Mouse (Mus musculus) T-helper 17 cell (primary cell): ENCODE measurements around the gene Uso1.
"Not testable (repeated sequence)": the region's sequence is repeated elsewhere in the genome, so short reads cannot be mapped to it uniquely, and the experiment has no call there.

Experiments
- in situ Hi-C, 2 experiments: fragments of 300-600 bp; cut with MboI, MseI; formaldehyde crosslinking; loops; 1 replicate in 1 of 2; 2 replicates in 1 of 2; pipeline ENCODE4 v1.15.1; 2025; ENCODE audit warnings: high pct_unique_total_duplicates in 2 of 2

Gene Uso1

DNA sequence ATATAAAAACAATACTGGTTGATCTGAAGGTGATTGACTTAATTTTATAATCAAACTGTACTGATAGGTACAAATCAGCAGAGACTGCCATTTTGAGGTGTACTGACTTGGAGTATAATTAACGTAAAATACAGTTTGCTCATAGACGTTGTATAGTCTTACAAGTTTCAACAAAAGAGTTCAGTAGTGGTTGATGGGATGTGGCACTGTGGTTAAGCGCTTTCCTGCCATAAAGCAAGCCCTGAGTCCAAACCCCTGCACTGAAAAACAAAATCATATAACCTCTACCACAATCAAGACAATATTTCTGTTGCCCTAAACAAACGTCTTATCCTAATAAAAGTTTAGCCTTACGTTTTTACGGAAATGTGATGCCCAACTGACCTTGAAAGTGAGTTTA, 28.2 kb downstream of the Uso1 start:
- in situ Hi-C loops, result no loop called here

DNA sequence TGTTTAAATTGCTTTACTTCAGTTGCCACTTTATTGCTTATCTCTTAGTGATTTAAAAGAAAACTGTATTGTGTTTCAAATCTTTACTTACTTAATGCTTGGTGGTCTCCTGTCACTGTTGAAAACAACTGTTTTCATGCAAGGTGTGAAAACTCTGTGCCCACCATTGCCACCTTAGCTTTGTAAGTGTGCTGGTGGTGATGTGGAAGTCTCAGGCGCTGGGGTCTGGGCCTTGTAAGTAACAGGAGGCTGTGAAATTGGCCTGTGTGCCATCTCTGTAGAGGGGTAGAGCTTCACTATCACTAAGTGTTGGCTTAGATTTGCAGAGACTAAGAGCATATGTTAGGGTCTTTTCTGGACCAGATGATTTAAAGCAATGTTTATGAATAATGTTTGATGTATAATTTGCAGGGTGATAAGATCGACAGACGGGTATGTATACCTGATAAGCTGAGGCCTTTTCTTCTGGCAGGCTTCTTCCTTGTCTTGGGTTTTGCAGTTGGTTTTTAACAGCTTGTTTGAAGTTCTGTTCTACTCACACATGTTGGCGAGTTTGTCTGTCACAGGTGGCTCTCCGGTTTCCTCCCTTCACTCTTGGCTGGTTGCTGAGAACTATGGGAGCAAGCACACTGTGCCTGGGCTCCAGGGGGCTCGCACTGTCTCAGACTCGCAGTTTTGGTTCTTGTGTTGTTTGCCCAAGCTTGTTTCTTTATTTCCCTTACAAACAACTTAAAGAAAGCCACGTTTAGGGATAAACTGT, 45.5 kb downstream of the Uso1 start:
- in situ Hi-C loops, result no loop called here

DNA sequence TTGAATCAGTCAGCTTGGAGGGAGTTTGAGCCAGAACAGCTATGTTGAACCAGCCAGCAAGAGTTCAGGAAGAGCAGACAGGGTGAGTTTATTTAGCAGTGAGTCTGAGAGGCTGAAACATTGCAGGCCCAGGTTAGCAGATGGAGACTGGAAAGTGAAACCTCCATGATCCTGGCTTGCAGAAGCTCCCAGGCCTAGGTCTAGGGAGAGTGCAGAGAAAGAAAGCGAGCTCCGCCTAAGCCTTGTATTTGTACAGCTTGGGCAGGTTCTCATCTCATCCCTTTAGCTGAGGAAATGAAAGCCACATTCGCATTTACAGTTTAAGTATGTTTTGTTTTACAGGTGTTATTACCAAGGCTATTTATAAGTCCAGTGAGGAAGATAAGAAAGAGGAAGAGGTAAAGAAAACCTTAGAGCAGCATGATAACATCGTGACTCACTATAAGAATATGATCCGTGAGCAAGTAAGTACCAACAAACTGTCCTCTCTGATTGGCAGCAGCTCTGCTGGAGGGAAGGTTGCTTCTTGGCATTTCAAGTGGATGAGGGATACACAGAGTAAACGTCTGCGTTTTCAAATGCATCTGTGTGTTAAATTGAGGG, 51.2 kb downstream of the Uso1 start:
- in situ Hi-C loops, result loop anchor here in 1 of 2 experiments (5.0 kb wide), 1 partner anchor 48 kb away; no protein-coding TSS in a partner anchor

GRCm38 (mm10) chr5:92195716-92196115, 58.0 kb downstream of the Uso1 start:
- in situ Hi-C loops, result not testable (repeated sequence)

- in situ Hi-C loops, result no loop called here
Observed at GRCm38 (mm10) chr5:92196895-92197811, 59.4 kb downstream of the Uso1 start.

- in situ Hi-C loops, result no loop called here
Observed at GRCm38 (mm10) chr5:92198266-92198665, 60.5 kb downstream of the Uso1 start.

DNA sequence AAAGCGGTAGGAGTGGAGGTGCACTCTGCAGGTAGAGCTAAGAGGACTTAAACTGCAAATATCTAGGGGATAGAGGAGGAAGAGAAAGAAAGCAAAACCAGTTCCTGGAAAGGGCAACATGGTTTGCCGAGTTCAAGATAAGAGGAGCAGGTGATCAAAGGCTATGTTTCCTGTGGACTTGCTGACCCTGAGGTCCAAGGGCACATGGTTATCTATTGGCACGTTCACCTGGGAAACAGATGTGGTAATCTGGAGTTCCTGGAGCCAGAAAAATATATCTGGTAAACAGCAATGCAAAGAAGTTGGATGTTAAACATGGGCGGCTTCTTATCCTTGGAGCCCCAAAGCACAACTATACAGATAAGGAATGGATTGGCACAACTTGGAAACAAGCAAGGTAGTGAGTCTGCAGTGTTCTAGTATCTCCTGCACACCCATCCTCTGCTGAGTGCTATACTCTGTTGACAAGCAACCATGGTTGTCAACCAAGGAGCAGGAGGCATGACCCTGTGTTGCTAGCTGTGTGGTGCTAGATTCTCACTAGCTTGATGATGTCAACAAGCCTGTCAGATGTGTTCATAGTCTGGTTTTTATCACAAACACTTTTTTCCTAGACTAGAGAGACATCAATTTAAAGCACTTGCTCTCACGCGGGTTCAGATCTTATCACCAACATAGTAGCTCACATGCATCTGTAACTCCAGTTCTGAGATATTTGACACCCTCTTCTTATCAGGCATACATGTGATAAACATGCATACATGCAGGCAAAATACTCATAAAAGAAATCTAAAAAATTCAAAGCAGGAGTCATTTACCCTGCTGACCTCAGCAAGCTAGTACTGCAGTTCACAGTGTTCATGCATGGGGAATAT, 66.7 kb downstream of the Uso1 start:
- in situ Hi-C loops, result no loop called here

- in situ Hi-C loops, result no loop called here
Observed at GRCm38 (mm10) chr5:92205184-92205583, 67.4 kb downstream of the Uso1 start.

DNA sequence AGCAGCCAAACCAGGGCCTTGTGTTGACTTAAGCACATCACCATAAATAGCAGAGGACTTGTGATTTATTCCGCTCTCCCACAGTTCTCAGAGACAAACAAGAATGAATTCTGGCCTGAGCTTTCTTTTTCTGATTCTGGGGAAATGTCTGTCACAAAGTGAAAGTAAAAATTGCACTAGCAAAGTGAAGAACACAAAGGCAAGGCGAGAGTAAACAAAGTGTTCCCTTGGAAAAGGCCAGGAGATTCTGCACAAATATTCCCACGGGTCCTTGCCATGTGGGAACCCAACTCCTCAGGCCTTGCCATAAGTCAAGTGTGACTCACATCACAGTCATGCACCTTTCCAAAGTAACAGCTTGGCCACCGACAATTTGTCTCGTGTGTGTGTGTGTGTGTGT, 68.0 kb downstream of the Uso1 start:
- in situ Hi-C loops, result no loop called here

DNA sequence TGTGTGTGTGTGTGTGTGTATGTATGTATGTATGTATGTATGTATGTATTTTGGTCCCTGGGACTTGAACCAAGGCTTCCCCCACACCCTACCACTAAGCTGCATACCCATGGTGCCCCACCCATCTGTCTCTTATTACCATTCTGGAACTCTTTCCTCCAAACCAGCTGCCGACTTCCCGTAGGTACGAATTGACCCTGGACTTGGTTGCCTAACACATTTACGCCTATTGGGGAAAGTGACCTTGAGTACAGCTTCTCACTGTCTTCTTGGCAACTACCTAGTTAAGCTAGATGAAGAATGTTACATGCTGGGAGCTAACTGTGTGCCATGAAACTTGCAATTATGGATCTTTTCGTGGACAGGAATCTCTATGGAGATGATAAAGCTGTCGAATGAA, 68.4 kb downstream of the Uso1 start:
- in situ Hi-C loops, result no loop called here

GRCm38 (mm10) chr5:92210205-92210604, 72.5 kb downstream of the Uso1 start:
- in situ Hi-C loops, result no loop called here

DNA sequence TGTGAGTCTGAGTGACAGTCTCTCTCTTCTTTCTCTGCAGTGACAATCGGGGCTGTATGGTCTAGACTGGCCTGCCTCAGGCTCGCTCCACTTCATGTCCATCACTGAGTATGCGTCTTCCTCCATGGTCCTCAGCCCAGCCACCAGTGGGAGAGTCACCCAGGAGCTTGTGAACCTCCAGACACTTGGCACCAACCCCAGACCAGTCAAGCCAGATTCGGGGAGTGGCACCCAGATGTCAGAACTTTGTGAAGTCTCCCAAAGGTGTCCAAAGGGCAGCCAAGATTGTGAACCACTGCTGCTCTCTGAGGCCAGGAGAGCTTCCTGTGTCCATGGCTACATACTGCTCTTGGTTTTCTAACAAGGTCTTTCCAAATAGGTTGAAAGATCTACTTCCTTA, 74.5 kb downstream of the Uso1 start:
- in situ Hi-C loops, result no loop called here

GRCm38 (mm10) chr5:92215308-92215707, 77.6 kb downstream of the Uso1 start, which contains the start of gene U90926:
Gene U90926, minus strand, starts transcription at chr5:92215408.
- in situ Hi-C loops, result no loop called here

DNA sequence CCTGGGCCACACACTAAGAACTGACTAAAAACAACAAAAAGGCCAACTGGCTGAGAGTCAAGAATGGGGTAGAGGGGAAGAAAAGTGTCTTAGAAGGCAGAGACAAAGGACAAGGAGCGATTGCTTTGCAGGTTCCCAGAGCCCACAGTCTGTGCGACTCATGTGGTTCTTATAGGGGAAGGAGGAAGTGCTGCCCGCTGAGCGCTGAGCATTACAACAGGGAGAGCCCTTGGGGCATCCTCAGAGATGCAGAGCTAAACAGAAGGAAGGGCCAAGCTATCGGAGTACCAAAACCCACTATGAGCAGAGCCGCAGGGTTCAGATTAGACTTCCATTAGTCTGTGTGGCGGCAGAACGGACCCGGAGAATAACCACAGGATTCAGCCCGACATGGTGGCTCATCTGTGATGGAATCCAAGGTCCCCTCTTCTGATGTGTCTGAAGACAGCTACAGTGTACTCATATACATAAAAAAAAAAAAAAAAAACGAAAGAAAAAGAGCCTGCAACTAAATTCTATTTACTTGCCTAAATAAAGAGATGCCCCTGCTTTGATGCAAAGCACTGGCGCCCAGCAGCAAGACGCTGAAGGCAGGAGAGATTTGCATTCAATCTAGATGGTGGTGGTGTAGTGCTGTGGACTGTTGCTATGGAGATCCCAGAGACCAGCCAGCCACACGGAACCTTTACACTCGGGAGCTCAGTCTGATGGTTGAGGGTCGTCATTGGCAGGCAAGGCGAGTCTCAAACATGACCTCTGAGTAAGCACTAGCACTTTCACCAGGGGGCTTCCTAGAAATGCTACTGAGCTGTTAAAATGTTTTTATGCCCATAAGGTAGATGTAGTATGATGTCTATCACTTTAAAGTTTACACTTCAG, 81.4 kb downstream of the Uso1 start:
- in situ Hi-C loops, result no loop called here

DNA sequence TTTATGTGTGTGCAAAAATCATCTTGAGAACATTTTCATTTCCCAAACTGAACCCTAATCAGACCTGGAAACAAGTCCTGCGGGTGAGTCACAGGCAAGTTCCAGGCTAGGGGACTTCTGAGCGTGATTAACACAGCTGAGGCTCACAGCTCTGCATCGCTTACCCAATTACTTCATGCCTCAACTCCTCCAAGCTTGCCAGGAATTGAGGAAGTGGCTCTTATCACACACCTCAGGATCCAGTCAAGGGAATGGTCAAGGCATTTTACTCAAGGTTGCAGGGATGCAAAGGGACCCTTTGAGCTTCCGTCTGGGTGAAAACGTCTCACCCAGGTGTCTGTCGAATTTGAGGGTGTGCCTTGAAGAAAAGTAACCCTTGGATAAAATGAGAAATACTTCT, 82.1 kb downstream of the Uso1 start:
- in situ Hi-C loops, result no loop called here

DNA sequence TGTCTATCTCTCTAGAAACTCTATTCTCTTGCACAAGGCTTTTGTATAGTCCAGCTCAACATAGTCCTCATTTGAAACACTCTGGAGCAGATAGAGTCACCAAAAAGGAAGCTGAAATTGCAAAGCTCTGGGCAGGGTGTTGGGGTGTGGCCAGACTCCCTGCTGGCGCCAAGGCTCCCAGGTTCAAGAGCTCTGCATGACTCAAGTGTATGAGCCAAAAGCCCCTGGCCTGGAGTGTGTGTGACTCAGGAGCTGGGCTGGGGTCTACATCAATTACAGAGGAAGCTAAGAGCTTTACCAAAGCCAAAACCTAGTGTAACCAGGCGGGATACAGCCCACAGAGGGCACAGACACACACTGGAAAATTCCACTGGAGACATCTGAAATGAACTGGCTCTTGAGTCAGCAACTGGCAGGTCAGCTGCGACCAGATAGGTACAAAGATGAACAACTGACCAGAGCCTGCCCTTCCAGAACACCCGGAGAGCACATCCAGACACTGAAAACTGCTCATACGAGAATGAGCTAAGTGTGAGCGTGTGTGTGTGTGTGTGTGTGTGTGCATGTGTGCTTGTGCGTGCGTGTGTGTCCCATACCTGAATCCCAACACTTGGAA, 82.7 kb downstream of the Uso1 start:
- in situ Hi-C loops, result no loop called here

GRCm38 (mm10) chr5:92227782-92228181, 90.0 kb downstream of the Uso1 start:
- in situ Hi-C loops, result no loop called here

- in situ Hi-C loops, result no loop called here
Observed at GRCm38 (mm10) chr5:92228776-92229175, 91.0 kb downstream of the Uso1 start.

GRCm38 (mm10) chr5:92229514-92229913, 91.8 kb downstream of the Uso1 start:
- in situ Hi-C loops, result no loop called here

- in situ Hi-C loops, result loop anchor here in 1 of 2 experiments (10.0 kb wide), 1 partner anchor 716 kb away; the partner anchor contains the start of gene Parm1
Observed at GRCm38 (mm10) chr5:92230306-92230705, 92.6 kb downstream of the Uso1 start.
